Mouse (Mus musculus) cerebellum, postnatal 25 days (tissue): ENCODE results near the gene Samd4b.

Experiments
- DNase-seq, 2 experiments: peaks; one replicate each; pipeline ENCODE4 v3.0.0; 2021; ENCODE audit warnings: mixed read lengths in 2 of 2

Samd4b gene

DNA sequence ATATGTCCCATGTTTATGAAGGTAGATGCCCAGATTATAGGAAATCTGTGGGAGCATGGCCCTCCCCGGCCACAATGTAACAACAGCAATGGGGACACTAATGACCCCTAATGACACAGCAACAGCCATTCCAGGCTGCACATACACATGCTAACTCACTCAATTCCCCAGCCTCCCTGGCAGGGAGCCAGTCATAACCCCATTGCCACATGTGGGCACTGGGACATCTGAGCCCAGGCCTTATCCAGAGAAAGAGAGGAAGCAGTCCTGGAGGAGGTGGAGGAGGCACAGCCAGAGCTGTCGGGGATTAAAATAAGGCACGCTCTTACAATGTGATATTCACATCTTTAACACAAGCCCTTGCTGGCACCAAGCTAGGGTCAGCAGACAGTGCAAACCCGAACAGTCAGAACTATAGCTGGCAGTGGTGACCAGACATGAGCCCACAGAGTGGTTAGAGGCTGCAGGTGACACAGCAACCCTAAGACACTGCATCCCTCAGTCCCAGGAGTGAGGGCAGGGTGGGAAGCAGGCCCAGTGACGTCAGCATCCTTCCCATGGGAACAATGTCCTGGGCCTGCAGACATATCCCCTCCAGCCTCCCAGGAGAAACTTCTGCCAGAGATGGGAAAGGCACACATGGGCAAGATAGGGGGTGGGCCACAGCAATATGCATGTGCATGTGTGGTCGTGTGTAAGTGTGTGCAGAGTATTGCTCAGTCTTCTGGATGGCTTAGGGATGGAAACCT is 11.1 kb downstream of the Samd4b start:
- no peak for DNase-seq

DNA sequence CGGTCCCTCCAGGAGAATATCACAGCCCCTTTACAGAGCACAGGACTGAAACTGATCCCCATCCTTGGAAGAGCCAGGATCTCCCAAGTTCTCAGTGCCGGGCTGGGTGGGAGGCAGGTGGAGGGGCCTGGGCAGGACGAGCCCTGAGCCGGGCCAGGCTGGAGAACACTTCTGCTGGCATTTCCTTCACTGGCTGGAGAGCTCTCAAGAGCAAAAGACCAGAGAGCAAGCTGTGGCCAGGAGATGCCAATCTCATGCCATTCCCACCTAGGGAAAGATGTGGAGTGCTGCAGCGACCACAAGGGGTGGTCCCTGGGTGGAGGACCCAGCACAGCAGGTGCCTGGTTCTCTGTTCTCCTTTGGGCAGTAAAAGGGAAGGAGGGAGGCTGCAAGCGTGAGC is 12.9 kb downstream of the Samd4b start:
- DNase-seq = no peak

DNA sequence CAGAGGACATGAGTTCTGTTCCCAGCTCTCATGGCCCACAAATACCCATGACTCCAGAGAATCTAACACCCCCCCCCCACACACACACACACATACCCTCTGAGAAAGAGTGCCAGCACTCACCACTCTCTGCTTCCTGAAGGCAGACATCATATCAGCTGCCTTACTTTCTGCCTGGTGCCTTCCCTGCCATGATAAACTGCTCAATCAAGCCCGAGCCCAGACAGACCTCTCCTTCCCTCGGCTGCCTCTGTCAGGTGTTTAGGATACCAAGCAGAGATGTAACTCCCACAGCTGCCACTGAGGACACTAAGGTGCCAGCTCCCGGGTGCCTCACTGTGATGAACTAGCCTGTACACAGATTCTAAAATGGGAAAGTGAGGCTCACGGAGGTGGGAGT is 13.5 kb downstream of the Samd4b start:
- no peak for DNase-seq

DNA sequence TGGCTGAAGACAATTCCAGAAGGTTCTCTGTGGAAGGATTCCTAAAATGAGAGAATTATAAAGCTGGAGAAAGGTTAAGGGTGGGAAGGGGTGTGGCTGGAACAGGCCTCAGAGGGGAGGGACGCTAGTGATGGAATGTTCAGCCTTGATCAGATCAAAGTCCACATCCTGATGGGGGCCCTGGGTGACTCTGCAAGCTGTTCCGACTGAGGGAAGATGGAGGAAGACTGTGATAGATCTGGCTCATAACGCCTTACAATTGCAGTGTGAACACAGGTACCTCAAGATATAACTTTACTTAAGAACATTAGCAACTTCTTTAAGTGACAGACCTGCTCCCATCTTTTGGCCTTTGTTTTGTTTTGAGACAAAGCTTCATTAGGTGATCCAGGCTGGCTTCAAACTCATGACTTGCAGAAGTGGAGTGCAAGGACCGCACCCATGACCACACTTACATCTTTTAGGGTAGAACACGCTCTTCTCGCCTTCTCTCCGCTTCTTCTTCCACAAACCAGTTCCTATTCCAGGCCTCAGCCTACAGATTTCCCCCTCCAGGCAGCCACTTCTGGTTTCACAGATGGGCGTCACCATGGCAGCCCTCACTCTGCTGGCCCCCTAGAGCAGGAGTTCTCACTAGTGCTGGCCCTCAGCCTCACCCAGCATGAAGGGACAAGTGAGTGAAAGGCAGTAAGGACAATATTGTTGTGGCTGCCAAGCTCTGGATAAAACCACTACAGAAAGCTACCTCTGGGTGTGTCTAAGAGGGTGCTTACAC is 14.2 kb downstream of the Samd4b start:
- no peak for DNase-seq

DNA sequence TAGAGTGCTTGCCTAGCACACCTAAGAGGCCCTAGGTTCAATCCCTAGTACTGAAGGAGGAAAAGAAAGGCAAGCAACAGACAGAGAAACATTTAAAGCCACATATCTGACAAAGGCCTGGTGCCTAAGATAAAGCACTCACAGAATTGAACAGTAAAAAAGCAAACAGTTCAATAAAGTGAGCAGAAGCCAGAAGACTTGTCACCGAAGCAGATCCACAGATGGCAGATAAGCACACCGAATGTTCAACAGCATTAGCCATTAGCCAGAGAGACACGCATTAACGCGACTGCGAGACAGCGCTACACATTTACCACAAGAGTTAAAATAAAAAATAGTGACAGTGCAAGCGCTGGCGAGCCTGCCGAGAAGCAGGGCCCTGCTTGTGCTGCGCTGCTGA is 15.1 kb downstream of the Samd4b start:
- no peak for DNase-seq

DNA sequence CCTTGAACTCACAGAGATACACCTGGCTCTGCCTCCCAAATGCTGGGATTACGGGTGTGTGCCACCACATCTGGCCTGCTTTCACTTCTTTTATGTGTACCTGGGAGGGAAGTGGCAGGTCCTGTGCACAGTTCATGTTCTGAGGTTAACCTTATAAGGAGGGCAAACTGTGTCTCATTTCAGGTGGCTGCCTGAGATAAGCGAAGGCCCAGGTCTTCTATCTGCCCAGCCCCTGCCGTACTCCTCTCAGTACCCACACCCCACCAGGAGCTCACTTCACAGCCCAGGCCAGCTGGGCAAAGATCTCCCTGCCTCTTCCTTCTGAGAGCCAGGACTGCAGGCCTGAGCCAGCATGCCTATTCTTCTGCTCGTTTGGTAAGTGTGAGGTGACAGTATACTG is 16.2 kb downstream of the Samd4b start:
- DNase-seq = no peak

DNA sequence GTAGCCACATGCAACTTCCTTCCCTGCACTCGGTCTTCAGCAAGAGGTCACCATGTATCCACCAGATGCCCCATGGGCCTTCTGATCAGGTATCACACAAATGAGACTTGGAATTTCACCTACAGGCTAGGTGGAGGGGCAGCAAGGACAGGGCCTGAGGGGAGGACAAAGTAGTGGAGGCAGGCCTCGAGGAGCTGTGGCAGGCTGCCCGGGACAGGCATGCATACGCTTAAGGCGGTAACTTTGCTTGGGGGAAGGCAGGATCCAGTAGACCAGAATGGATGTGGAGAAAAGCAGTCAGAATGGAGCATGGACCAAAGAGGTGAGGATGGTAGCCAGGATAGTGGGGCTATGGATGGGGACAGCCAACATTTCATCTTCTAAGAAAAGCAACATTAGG is 18.1 kb downstream of the Samd4b start:
- no peak for DNase-seq

DNA sequence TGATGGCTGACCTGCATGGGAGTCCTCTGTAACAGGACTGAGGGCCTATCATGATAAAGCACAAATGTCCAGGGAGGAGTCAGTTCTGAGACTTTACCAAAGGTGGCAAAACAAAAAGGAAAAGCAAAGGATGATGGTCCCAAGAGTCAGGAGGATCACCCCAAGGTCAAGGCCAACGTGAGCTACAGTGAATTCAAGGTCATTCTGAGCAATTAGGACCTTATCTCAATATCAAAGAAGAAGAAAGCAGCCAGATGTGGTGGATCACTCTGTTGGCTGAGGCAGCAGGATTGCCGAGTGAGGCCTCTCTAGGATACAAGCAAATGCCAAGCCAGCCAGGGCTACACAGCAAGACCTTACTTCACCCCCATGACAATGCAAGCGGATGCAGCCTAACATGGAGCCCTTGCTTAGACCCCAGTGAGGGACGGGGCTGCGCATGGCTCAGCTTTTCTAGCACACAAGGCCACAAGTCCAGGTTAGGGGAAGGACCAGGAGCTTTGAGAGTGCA is 19.3 kb downstream of the Samd4b start:
- DNase-seq = no peak

DNA sequence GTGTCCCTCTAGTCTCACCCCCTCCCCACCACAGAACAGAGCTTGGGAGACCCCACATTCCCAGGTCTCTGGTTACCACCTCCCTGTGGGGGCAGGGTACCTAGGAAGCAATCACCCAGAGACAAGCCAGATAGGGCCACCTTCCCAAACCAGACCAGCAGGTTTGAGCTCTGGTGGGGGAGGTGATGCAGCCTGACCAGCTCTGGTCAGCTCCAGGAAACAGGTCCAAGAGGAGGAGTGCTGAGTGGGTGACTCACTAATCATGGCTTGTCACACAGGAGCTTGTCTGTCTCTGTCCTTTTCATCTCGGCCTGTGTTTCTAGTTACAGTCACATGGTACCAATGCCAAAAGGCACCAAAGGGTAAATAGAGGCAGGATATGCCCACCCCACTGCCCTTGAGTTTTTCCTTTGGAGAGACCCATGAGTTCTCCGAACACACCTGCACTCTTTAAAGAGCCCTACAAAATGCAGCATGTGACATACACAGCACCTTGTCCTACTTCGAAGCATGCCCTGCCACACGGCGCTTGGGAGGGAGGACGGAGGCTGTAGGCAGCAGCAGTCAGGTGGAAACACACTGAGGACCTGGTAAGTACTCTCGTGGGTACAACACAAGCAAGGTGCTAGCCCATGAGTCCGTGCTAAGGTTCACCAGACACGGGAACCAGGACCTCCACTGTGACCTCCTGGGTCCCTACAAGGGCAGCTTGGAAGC is 20.0 kb downstream of the Samd4b start:
- peak; percentile 38 to 55 for DNase-seq

DNA sequence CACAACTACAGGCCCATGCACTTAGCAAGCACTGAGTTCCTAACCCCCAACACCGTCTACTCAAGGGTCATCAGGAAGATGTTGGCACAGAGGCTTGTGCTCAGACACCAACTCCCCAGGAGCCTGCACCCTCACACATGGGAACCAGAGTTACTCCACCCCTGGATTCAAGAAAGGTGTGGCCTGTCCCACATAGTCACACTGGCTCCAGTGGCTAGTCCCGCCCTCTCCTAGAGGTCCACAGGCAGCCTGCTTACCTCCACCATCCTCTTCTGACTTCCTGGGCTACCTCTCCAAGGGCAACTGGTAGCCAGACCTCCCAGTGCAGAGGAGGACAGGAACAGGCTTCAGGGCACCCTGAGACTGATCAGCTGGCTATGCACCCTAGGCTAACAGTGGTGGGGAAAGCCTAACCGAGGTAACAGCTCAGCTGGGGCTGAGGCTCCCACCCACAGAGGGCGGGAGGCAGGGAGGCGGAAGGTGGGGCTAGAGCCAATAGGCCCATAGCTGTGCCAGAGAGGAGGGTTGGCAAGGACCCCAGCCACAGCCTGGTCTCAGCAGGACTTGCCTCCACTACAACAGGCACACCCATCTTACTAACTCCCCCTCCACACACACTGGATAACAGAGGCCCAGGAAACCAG is 21.6 kb downstream of the Samd4b start:
- peak; percentile 42 to 63 for DNase-seq

DNA sequence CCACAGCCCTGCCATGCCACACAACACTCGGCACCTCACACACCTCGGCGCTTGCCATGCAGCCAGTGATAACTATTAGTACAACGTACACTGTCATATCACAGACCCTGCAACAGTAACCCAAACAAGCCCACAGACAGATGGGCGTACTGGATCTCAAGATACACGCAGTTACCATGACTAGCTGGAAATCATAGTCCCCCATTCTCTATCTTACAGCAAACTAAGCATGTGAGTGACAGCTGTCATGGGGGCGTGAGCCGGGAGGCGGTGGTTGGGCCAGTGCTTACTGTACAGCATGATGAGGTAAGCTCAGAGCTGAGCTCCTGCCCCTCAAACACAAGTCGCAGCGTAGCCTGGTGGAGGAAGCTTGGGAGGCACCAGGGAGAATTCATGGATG is 22.3 kb downstream of the Samd4b start:
- no peak for DNase-seq

DNA sequence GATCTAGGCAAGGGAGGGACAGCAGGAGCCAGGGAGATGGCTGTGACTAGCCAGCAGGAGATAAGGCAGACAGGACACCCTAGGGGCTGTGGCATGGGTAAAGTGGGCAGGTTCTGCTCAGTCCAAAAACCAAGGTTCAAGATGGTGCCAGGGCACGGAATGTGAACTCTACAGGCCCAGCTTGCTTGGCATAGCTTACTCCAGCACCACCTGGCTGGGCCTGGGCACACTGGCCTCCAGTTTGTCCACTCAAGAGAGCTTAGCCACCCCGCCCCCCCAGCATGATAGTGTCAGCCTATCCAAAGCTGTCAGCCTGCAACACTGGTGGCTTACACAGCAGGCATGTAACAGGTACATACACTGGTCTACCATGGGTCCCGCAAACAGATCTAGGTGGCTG is 24.7 kb downstream of the Samd4b start:
- no peak for DNase-seq

DNA sequence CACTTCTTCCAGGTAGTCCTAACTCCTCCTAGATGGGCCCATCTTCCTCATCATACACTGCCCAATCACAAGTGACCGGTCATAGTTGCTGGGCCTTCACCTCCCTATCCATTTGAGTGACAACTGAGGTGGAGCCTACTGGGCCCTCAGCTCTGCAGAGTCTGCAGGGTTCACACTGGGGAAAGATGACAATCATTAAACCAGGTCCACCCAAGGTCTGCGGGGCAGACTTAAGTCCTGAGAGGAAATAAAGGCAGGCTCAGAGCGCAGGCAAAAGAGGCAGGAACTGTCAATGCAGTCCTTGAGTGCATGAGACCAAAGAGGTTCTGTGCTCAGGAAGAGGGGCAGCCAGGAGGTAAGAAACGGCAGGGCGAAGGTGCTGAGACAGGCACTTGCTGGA is 25.3 kb downstream of the Samd4b start:
- no peak for DNase-seq

DNA sequence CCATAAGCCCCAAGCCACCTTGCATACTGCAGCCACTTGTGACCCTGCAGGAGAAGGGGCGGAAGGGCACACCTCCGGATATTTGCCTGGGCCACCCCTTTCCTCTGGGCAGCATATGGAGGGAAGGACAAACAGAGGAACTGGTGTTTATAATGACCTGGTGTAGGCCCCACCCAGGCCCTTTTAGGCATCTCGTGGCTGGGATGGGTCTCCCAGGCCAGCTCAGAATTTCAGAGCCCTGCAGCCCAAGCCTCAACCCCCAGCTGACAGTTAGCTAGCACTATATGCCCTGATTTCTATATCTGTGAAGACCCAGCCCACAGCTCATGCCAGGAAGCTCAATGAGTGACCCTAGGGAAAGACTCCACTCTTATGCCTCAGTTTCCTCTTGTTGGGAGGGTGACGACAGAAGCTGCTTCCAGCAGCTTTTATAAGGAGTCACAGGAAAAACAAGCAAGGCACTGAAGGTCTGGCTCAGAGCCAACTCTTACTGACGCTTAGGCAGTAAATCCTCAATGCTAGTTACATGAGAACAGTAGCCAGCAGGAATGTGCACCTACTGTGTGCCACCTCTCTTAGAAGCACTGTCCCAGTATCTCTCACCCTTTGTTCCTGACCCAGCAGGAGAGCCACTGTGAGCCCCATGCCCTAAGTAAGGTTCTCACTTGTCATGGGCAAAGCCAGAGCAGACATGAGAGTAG is 26.8 kb downstream of the Samd4b start:
- peak in 1 of 2 experiments; percentile 47 for DNase-seq

DNA sequence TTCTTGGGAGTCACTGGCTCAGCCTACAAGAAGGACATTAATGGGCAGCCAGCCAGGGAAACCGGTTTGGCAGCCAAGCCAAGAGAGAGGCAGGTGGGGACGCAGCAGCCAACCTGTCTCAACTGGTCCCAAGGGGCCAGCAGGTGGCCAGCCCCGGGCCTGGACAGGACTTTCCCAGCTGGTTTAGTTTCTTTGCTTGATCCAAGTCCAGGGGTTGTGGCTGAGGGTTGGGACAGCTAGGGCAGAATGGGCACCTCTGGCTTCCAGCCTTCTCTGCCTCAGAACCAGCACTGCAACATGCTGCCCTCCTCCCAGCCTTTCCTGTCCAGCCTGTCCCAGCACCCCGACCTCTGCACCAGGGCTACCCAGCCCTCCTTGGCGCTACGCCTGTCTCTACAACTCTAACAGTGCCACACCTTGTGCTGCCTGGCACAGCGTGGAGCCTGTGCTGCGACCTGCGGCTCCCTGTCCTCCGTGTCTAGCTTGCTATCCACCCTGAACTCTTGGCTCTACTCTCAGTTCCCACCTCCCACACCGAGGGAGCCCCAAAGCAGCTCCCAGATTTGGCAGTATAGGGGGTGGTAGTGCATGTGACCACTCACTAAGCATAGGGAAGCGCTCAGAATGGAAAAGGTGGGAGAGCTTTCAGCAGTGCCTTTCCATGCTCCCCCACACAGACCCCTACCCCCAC is 27.5 kb downstream of the Samd4b start:
- peak; percentile 77 to 83 for DNase-seq

DNA sequence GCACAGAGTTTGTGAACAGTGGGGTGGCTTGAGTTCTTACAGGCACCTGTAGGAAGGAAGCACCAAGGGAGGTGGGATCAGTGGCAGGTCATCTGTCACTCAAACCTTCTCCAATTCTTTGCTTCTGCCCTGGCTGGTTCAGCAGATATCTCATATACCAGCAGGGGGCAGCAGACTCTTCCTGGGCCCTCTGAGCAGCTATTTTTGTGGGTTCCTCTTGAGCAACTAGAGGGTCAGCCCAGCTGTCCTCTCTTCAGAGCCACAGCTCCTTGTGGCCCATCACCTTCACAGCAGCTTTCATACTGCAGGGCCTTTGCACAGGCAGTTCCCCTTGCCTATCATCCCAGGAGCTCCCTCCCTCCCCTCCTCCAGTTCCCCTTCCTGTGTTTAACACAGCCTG is 29.7 kb downstream of the Samd4b start:
- peak; percentile 70 to 80 for DNase-seq

DNA sequence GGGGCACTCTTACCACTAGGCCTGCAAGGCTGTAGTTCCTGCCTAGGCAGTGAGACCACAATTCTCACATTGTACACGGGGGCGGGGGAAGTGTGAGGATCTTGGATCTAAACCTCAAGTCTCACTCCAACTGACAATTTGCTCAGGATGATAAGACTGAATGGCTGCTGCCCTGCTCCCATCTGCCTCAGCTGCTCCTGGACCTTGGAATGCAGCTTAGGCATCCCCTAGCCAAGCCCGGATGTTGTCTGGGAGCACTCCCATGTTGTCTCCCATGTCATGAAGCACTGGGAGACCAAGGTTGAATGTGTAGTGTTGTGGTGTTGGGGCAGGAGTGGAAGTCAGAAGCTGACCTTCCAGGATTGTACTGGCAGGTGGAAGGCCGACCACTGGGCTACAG is 30.4 kb downstream of the Samd4b start:
- no peak for DNase-seq

DNA sequence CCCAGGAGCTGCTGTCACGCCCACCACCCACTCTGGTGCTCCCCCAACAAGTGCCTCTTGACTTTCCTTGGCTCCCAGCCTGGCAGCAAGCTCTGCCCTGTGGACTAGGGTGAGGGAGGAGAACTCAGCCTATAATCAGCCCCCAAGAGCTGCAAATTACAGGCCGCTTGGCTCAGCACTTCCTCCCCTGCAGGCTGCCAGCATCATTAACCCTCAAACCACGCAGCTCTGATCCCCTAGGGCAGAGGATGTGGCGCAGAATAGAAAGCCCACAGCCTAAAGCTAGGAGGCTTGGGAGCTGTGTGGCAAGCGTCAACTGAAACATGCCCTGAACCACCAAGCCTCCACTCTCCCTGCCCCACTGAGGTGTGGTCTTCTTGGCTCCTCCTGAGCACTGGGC is 32.5 kb downstream of the Samd4b start:
- no peak for DNase-seq

DNA sequence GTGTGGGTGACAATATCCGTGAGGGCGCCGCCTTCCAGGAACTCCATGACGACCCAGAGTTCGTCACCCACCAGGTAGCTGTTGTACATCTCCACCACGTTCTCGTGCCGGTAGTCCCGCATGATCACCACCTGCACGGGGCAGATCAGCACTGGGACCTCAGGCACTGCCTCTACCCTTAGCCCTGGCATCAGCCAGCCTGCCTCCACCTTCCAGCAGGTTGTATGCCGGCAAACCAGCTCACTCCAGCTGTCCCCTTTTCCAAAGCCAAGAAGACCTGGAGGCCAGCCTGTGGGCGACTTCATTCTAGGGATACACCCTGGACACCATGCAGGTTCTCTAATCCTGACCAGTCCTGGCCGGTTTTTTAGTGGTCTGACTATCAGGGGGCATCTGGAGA is 35.0 kb downstream of the Samd4b start:
- DNase-seq = peak; percentile 62 to 67

DNA sequence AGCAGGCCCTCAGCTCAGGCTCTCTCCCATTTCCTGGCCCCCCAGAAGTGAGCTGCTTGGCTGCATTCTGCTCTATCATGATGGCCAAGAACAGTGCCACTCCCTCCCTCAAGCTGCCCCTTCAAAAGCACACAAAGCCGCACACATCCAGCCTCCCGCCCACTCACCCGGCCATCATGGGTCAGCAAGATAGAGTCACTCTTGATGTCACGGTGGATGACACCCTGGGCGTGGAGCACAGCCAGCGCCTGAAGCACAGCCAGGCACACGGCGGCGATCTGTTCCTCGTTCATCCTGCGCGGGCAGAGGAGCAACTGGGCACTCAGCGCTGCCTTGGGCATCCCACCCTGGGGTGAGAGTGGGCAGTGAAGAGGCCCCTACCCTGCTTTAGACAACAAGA is 35.6 kb downstream of the Samd4b start:
- DNase-seq = peak; percentile 75 to 80

DNA sequence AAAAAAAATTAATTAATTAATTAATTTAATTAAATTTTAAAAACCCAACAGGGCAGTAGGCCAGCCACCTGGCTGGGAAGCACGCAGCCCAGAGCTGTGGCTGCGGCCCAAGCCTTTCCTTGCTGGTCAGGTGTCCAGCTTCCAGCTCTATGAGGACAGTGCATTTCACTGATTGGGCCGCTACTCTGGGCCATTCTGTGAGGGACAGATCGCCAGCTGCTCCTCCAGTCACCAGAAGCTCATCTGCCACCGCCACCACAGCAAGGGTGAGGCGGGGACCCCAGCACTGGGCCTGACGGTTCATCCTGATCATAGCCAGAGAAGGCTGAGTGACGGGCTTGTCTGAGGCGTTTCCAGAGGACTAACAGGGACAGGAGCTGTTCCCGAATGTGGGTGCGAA is 36.0 kb downstream of the Samd4b start:
- peak; percentile 63 to 73 for DNase-seq

DNA sequence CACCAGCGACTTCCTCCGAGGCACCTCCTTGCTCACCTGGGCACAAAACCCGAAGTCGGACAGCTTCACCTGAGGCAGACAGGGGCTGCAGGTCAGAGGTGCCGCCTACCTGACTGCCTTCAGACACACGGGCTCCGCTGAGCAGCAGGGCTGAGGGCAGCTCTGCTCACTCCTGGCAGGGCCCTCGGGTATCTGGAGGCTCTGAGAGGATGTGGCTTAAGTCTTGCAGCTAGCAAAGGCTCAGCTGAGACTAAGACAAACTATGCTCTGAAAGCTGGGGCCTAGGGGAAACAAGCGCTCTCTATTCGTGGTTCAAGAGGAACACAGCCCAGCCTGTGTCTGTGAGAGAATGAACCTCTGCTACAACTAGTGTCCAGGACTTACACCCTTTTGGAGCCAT is 37.1 kb downstream of the Samd4b start:
- no peak for DNase-seq
